Mouse (Mus musculus) right cerebral cortex, postnatal 14 days (tissue): ENCODE measurements around the gene Plekhg3.

Experiments
- DNase-seq: peaks from one replicate; pipeline ENCODE4 v3.0.0; 2022

Plekhg3 gene

DNA sequence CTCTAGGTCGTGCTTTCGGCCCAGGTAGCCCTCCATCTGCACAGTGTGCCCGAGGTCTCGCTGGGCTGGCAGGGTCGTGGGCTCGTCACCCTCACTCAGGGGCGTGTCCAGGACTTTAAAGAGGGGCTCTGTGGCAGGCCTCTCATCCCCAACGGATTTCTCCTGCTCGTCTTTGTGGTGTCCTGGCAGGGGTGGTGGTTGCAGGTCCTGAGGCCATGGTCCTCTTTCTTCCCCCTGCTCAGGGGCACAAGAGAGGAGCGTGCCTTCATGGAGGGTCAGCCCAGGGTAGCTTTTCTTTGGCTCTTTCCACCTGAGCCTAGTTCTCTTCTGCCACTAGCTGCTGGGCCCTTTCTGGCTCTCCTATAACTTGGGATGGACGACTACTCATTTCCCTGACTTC lies 56.7 kb downstream of the Plekhg3 start:
- no peak for DNase-seq

DNA sequence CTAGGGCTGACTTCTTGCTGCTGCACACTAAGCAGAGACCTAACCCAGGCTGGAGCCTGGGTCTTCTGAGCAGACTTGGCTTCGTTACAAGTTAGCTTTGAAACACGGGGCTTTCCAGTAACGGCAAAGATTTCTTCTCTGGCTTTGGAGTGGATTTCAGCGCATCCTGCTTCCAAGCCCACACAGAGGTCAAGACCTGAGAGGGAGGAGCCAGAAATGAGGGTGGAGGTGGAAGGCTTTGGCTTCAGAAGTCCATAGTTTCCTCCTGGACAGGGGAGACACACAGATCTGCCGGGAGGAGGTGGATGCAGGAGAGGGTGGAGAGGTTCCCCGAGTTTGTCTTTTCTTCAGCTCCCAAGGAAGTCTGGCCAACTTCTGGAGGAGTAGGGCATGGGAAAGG lies 58.8 kb downstream of the Plekhg3 start:
- no peak for DNase-seq

DNA sequence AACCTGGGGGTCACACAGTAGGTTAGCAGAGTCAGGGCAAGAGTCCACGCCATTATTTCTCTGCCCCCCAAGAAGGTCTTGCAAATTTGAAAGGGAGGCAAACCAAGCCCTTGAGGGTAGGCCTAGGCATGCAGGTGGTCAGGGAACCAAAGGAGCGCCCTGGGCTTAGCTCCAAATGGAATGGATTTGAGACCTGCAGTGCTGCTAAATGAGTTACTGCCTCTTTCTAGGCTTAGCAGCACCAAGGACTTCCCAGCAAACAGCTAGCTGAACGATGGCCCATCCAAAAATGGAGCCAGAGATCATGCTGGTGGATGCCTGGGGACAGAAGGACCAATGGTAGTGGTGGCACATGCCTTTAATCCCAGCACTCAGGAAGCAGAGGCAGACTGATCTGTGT lies 60.3 kb downstream of the Plekhg3 start:
- no peak for DNase-seq

DNA sequence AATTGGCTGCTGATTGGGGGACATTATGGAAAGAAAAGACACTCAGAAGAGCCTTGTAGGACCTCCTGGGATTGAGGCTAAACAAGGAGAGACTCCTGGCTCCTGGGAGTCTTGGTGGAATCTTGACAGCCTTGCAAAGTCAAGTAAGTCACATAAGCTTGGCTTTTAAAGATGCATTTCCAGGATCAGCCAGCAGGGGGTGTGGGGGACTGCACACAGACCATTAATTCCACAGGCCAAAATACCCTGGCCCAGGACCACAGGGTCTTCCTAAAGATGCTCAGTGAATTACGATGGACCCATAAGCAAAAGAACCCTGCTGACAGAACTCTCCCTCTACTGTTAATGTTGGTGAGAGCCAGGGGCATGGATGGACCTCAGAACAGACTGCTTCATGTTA lies 61.5 kb downstream of the Plekhg3 start:
- DNase-seq: peak; percentile 44

DNA sequence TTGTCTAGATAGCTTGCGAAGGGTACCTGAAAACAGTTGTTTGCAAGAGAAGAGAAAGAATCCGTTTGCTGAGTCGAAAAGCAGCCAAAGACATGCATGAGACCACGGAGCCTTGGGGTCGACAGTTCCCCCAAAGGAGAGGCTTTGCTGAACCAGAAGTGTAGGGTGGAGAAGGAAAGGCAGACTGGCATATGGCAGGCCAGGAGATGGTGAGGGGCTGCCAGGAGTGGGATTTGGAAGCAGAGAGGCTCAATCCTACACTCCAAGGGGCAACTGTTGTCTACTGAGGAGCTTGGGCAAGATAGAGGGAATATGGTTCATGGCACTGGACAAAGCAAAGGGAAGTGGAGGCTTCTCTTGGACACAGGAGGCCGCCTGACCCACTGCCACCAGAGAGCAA lies 62.6 kb downstream of the Plekhg3 start:
- DNase-seq: no peak

DNA sequence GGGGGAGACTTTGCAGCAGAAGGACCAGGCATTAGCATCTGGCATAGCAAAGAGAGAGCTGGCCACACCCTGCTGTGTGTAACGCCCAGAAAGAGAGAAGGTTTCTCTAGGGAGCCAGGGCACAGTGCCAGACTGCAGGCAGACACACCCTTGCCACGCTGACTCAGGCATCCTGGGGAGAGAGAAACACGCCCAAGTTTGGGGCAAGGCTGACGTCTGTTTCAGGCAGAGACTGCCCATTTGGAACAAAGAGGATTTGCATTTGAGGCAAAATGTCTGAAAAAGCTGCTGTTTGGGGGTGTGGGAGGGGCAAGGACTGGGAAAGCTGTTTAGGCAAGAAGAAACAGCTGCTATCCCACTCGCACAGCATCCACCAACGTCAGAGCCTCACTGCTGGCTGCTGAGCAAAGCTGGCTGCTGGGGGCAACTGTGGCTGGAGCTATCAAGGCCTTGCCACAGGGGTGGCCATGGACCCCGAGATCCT lies 63.2 kb downstream of the Plekhg3 start:
- peak; percentile 79 for DNase-seq

GRCm38 (mm10) chr12:76594556-76594955 lies 63.9 kb downstream of the Plekhg3 start:
- DNase-seq: no peak

GRCm38 (mm10) chr12:76595830-76596229 lies 65.1 kb downstream of the Plekhg3 start:
- DNase-seq: no peak

GRCm38 (mm10) chr12:76596292-76597023 lies 65.8 kb downstream of the Plekhg3 start:
- DNase-seq: peak; percentile 77

DNA sequence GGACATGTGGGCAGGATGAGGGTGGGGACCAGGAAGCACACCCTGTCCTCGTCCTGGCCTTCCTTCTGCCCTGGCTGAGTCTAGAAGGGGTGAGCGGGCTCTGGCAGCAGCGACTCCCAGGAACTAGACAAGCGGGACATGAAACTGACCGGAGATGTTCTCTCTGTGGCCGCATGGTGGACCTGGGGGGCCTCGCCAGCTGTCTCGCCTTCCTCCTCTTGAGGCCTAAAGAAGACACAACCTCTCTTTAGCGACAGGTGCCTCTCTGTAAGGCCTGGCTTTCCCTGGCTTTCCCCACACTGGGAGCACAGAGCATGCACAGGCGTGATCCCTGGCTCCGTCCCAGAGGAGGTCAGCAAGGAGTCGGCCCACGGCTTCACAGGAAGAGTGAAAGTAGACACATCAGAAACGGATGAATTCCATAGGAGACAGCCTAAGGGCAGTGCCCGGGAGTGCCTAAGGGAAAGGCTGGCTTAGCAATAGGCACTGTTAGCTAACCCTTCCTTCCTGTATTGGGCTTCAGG lies 66.9 kb downstream of the Plekhg3 start:
- DNase-seq: no peak

DNA sequence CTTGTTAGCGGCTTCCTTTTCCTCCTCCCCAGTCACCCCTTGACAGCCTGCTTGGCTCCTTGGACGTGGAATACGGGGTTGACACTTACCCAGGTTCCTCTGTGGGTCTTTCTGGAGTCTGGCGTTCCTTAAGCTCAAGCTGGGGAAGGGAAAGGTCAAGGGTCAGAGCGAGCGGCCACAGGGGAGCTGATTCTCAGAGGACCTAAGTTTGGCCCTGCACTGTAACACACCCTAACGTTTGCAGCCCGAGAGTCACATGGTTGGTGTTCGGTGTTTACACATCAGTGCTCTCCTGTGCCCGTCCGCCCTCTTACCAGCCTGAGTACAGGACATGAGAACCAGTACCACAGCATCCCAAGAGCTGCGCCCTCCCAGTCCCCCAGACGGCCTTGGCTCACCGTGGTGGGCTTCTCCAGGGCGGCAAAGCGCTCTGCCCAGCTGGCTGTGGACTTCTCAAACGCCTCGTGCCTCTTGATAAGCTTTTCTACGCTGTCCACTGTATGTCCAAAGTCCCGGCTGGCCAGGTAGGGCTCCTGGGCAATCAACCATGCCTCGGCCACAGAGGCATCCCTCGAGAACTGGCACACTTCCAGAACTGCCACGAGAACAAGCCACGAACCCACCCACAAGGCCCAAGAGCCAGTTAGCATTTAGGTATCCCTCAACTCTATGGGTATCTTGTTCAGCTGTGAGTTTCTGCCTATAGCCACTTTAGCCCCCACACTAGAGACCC lies 67.7 kb downstream of the Plekhg3 start:
- DNase-seq: no peak

DNA sequence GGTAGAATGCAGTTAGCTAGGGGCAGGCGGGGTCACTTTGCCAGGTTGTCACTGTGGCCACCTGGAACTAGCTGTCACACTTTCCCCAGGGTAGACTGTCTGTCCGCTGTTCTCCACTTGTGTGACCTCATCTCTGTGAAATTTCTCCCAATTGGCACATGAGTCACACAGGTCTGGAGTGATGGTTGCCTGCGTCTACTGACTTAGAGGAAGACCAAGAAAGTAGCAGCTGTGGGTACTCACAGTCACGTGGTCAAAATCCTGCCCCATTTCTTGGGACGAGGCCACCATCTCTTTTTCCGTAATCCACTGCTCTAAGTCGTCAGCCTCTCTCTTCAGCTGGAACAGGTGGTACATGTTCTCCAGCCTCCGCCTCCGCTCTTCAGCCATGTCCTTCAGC lies 73.1 kb downstream of the Plekhg3 start:
- DNase-seq: no peak

DNA sequence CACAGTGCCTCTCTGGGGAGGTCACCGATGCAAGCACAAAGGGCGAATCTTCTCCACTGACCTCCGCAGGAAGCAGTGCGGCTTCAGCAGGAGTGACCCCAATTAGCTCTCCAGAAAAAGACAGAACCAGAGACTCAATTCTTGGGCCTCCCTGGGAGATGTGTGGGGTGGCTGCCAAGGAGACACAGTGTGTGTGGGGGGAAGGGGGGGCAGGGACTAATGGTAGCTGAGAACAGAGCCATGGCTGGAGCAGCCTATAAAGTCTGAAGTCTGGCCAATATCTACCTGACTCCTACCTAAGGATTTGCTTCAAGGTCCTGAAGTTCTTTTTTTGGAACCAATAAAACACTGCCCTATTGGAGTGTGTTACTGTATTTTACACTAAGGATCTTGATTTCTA lies 73.9 kb downstream of the Plekhg3 start:
- DNase-seq: no peak

DNA sequence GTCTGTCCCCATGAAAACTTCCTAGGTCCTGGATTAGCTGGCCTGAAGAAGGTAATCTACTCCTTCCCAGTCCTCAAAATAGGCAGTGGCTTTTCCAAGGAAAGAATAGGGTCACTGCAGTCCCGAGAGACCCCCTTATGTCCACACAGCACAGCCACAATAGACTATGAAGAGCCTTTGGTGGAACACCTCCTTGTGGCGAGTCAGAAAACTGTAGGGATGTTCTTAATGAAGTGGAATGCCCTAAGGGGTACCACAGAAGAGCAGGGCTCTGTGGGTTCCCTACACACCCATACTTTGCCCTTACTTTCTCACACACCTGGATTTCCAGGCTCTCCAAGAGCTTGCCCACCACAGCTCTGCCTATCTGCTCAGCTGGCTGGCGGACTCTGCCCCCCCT lies 75.1 kb downstream of the Plekhg3 start:
- DNase-seq: no peak

- no peak for DNase-seq
Observed at GRCm38 (mm10) chr12:76608241-76608640, 77.5 kb downstream of the Plekhg3 start.

- DNase-seq: no peak
Observed at GRCm38 (mm10) chr12:76608997-76609565, 78.4 kb downstream of the Plekhg3 start.

DNA sequence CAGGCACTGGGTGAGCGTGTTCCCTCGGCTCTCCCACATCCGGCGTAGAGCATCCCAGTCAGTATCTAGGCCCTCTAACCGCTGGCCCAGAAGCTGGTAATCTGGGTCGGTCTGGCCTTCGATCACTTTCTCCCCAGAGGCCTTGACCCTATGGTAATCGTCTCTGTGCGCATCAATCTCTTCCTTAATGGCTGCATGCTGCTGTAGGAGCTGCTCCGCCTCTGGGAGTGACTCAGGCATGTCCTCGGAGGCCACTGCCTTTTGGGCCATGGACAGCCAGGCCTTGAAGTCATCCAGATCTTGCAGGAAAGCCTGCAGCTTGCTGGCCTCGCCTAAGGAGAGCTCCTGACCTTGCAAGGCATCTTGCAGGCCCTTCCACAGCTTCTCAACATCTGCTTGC lies 81.9 kb downstream of the Plekhg3 start:
- DNase-seq: no peak

GRCm38 (mm10) chr12:76614868-76615579 lies 84.3 kb downstream of the Plekhg3 start:
- DNase-seq: no peak

DNA sequence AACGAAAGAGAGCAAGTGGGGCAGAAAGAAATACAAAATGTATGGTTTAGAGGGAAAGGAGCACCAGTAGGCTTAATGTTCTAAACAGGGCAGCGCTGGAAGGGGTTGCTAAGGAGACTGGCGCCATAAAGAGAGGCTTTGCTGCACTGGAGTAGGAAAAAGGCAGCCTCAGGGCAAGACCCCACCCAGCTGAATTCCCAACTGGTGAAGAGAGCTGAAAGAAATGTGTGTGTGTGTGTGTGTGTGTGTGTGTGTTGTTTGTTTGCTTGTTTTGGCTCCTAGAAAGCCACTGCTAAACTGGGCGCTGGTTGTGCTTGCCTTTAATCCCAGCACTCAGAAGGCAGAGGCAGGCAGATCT lies 84.9 kb downstream of the Plekhg3 start:
- no peak for DNase-seq

DNA sequence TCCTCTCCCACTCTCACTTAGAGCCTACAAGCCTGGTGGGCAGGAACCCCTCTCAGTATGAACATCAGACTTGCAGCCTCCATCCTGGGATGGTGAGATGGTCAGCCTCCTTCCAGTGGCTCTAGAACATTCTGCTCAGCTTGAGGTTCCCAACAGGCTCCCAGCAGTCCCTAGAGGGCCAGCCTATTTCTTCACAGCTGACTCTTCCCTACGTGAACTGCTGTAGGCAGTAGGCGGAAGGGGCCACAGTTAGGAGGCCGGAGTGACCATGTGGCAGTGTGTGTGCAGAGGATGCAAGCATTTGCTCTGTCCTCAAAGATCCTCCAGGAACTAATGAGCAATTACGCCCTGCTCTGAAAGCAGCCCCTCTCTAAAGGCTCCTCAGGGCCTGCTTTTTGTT lies 87.5 kb downstream of the Plekhg3 start:
- no peak for DNase-seq

DNA sequence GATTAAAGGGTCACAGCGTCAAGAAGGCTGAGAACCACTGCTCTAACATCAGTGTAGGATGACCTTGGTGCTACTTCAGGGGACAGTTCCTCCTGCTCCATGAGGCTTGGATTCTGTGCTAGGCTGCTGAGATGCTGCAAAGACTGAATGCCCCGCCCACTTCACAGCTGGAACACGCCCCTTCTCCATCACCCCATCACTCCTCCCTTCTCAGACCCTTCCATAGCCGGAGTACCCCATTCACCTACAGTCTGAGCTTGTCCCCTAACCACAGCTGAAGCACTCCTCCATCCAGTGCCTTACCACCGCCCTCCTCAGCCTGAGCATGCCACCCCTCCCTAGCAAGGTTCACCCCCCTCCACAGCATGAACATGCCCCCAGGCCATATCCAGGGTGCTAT lies 89.2 kb downstream of the Plekhg3 start:
- DNase-seq: no peak

DNA sequence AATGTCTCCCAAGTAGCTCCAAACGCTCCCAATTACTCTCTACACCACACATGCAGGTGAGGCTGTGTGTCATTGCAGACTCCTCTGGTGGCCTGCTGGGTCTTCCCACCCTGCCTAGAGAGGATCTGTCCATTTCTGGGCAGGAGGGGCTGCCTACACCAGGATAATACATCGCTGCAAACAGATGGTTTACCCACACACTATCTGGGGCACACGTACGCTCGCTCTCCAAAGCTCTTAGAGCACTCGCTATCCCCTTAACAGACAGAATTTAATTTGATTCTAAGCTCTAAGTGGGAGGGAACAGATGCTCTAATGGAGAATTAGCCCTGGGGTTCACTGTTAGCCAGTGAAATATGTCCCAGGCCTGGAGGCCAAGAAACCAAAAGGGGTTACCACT lies 92.7 kb downstream of the Plekhg3 start:
- DNase-seq: no peak
